Mouse (Mus musculus): ENCODE measurements around the gene Wasf3.
"Not testable (repeated sequence)": the region's sequence is repeated elsewhere in the genome, so short reads cannot be mapped to it uniquely, and the experiment has no call there.

Gene Wasf3

DNA sequence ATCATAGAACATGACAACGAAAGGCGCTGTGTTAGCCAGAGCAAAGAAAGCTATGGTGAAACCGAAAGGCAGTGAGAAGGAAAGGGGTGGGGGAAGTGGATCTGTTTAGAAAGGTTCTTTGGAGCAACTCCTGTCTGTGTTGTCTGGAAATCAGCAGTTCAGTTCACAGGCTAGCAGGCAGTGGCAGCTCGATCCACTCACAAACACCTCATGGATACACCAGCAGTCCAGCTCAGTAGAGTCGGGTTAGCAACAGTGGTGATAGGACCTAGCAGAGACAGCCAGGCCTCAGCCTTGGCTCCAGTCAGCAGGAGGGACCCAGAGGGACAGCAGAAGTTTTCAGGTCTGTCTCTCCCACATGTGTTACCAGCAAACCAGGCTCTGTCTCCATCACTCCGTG is 16.2 kb downstream of the Wasf3 start:
- not testable (repeated sequence) for DNase-seq (ENCODE audit: low spot score)

DNA sequence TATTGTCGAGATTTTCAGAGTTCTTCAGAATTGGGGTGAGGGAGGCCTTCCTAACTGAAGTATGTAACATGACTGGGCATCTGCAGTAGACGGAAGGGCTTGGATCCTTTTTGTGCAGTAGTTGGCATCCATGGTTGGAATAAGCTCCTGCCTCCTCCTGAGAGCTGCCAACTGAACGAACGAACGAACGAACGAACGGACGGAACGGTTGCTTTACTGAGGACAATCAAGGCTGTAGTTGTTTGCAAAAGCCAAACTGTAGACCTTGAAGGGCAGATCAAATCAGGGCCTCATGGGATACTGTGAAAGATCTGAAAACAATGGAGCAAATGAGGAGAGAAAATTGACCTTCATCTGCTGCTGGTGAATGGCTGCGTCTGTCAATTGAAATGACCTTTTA is 17.5 kb downstream of the Wasf3 start:
- no peak for DNase-seq (ENCODE audit: low spot score)

DNA sequence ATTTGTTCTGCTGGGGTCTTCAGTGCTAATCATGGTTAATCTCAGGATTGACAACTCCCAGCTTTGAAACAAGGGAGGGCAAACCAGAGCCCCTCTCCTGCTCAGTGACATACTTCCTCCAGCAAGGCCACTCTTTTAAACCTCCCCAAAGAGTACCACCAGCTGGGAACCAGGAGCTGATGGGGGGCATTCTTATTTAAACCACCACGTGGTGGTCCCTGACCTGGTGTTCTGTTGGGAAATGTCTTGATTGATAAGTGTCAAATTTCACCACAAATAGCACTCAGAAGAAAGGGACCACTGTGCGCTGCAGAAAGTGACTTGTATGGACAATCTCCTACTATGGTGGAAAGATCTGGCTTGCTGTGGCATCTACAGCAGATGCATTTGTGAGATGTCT is 19.1 kb downstream of the Wasf3 start:
- DNase-seq (ENCODE audit: low spot score), result no peak

DNA sequence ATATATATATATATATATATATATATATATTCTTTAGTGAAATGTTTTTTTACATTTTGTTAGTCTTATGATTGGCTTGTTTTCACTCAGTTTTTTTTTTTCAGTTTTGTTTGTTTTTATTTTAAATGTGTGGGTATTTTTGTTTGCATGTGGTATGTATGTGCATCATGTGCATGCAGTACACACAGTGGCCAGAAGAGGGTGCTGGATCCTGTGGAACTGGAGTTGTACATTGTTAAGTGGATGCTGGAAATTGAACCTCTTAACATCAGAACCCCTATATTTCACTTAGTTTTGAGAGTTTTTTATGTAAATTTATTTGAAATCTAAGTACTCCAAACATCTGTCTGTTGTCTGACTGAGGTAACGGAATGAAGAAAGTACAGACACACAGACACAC is 21.3 kb downstream of the Wasf3 start:
- DNase-seq (ENCODE audit: low spot score), result no peak

DNA sequence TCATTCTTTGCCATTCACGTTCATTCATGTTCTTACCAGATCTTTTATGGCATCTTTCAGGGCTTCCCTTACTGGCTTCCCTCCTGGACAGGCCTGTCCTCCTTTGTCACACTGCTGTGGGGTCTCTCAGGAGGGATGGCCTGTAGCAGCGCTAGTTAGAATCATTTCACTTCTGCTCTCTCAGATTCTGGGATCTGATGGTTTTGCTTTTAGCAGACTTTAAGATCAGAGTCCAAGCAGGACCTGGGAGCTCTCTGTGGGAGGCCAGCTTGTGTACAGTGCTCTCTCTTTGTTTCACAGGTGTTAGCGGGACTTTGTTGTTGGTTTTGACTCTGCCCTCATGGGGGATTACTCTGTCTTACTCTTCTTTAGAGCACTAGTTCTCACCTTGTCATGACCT is 23.0 kb downstream of the Wasf3 start:
- DNase-seq (ENCODE audit: low spot score), result no peak

DNA sequence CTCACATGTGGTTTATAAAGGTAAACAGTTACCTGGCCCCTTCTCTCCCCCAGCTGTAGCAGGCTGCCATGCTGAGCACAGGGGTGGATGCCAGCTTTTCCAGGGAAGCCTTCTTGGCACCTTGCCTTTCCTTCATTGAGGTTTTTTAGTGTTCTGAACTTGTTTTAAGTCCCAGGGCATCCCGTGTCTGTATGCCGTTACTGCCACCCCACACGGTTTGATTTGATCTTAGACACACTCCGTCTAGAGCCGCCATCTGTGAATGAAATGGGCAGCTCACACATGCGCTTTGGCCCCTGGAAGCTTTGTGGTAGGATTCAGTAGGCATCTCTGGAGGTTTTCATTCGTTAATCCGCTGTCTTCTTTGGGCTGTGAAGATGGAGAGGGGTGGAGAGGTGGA is 23.8 kb downstream of the Wasf3 start:
- no peak for DNase-seq (ENCODE audit: low spot score)

DNA sequence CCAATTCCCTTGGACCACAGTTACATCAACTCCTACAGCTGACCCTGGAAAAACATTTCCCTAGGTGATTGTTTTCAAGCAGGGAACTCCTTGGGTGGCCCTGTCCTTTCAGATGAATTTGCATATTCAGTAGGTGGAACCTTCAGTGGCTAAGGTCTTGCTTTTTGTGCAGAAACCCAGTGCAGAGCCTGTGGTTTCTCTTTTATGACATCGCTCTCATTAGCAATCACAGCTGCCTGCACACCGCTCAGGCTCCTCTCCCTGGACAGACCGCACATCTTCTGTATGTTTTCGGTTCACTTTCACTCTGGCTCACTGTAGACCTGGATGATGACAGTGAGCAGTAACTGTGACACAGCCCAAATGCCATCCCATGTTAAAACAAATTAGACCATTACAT is 26.0 kb downstream of the Wasf3 start:
- DNase-seq (ENCODE audit: low spot score), result no peak

DNA sequence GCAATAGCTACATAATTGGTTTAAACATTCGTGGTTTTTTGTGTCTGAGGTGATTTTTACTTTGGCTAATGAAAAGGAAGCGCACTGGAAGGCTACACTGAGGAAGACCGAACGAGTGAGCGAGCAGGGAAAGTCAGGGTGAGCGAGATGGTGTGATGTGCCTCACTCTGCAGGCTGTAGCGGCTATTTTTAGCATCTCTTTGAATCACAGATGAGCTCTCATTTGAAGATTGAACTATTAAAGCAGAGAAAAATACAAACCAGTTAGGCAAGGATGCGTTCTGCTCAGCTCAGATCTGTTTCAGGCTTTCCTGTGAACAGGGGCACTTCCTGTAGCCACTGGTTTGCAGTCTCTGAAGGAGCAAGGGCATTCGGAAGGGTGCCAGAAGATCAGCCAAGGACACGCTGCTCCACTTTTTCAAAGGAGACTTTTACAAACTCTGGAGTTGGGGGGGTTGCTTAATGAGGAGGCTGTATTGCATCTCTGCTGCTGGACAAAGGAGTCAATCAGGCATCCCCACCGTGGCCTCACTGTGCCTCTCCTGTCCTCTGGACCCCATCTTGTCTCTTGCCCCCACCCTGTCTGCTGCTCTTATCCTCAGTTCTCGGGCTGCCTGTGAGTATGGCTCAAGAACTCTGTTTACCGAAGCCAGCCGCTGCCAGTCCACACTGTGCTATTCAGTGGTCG is 28.1 kb downstream of the Wasf3 start:
- DNase-seq (ENCODE audit: low spot score), result no peak

DNA sequence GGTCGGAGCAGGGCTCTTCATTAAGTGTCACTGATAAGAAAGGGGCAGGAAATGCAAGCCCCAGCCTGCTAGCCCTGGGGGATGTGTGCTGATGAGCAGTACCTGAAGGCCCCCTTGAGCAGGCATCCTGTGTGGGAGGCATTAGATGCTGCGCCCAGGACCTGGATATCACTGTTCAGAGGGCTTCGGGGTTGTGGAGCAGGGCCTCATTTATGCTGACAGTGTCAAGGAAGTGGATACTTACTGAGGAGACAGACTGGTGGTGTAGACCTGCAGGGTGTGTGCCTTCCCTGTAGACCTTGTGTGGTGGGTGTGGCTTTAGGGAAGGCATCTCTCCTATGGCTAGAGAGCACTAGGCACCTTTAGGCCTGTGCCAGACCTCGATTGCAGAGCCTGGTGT is 29.8 kb downstream of the Wasf3 start:
- DNase-seq (ENCODE audit: low spot score), result no peak

DNA sequence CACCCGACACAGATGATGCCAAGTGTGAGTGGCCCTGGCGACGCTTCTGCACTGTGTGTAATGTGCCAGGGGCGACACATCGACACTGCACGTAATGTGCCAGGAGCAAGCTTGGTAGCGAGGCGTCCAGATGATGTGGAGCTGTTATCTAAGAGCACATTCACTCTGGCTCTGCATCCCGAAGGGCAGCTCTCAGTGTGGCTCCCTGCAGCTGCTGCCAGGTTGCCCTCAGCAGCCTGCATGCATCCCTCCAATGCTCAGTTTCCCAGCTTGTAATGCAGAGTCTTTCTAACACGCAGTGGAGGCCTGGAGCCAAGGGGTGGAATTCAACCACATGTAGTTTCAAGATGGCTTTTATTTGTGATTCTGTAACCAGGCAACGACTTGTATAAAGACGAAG is 30.4 kb downstream of the Wasf3 start:
- DNase-seq (ENCODE audit: low spot score), result no peak

DNA sequence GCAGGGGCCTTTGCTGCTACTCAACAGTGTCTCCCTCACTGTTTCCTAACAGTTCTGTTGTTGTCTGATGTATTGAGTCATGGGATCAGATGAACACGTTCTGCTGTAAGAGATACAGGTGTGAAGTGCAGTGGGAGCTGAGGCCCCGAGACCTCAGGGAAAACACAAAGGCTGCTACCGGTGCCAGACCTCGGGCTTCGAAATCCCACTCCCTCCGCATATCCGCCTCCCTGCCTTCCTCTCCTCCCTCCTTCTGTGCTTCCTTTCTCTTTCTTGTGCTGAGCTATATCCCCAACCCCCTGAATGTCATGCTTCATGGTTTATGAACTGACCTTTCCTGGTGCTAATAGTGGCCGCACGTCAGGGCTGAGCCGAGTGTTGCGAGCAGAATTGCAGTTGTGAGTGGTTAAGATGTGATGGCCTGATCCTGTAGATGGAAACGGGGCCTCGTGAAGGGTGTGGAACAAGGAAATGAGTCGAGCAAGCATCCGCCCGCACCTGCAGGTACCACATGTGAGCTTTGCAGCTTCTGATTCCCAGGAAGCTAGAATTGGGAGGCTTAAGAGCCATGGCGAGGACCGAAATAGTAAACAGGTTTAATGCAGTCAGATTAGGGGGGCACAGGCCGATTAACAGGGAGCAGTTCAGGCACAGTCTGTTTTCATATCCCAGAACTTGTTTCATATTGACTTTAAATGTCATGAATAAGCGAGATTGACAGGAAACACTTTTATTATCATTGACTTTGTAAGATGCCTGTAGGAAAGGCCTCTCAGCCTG is 31.7 kb downstream of the Wasf3 start:
- DNase-seq (ENCODE audit: low spot score), result no peak

DNA sequence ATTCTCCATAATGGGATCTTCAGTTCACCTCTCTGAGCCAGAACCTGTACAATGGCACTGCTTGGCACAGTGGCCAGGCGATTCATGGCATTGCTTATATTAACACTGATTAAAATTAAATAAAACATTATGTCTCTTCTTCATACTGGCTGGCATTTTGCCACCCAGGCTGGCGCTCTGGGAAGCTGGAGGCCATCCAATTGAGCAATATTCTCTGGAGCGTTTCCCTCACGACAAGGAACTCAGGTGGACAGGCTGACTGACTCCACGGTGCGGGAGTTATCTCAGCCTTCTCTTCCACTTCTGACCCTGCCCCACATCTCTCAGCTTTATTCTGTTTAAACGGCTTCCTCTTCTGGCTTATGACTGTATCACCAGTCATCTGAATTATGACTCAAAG is 33.3 kb downstream of the Wasf3 start:
- DNase-seq (ENCODE audit: low spot score), result no peak

DNA sequence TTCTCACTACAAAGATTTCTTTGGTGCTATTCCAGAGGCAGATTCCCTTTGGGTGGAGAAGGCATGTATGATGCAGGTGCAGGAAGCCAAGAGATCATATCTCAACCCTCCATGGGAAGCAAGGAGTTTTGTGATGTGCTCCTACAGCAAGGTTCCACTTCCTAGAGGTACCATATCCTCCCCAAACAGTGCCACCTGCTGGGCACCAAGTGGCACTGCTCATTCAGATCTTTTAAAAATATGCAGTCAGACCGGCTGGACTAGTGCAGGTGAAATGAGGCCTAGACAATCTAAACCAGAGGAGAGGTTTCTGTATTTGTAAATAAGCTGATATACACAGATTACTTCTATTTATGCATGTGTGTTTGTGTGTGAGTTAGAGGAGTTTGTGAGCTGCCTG is 35.3 kb downstream of the Wasf3 start:
- no peak for DNase-seq (ENCODE audit: low spot score)

DNA sequence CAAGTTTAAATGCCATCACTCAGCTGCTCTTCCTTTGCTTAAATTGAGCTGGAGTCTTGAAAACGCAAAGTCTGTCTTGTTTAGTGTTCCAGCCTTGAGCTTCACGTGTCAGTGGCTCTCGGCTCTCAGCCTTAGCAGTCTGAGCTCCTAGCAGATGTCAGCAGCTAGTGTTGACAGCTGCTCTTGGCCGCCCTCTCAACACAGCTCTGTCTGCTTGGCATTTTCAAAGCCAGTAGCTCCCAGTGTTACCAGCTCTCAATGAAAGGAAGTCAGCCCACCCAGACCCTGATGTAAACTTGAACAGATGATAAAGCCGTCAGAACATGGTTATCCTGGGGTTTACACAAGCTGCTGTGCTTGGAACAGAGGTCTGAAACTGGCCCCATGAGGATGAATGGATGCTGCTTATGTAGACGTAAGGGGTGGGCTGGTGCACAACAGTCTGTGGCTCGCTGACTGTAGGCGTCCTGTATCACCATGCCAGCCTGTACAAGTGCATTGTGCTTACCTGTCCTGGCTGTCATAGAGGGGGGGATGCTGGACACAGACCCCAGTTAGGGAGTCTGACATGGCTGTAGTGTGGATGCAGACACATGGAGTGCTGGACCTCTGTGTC is 40.0 kb downstream of the Wasf3 start:
- no peak for DNase-seq (ENCODE audit: low spot score)

DNA sequence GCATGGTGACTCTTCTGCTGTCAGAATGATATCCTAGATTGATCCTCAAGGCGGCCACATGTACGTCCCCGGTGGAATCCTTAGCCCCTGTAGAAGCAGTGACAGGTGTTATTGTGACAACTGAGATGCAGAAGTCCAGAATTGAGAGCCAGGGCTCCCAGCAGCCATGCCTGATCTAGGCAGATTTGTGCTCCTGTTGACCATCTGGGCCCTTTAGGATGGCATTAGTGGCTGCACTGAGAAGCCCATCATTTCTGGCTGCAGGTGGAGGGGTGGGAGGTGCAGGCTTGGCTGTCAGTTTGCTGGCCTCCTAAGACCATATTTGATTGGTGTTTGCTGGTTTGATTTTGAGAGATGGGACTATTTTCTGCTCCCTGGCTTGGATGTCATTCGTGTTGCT is 40.9 kb downstream of the Wasf3 start:
- DNase-seq (ENCODE audit: low spot score), result no peak

DNA sequence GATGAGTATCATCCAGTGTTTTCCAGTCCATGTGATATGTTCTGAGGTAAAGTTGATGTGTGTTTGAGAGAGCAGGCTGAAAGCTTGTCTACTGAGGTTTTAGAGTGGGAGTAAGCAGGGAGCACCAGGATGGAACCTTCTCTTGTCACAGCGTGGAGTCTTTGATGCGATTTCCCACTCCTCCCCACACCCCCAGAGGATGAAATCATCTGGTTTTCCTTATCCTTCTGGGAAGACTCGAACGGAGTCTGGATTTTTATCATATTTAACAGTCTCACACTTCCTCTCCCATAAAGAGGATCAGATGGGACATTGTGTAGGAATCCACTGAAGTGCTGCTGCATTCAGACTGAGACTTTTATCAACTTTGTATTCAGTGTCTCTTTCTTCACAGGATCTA is 43.3 kb downstream of the Wasf3 start:
- no peak for DNase-seq (ENCODE audit: low spot score)

DNA sequence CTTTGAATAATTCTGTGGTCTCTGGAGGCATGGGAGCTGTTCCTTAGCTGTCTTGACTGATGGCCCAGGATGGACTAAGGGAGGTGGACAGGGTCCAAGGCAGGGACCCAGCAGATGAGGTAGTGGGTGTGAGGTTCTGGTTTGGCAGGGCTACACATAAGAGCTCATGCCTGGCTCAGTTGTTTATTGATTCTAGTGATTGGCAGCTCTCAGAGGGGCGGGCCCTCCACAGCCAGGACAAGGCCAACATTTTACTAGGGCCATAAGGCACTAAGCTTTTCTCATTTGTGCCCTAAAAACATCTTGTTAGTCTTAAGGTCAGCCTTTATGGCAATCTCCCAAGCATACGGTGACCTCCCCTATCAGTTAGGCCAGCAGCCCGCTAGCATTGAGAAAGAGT is 47.0 kb downstream of the Wasf3 start:
- no peak for DNase-seq (ENCODE audit: low spot score)

DNA sequence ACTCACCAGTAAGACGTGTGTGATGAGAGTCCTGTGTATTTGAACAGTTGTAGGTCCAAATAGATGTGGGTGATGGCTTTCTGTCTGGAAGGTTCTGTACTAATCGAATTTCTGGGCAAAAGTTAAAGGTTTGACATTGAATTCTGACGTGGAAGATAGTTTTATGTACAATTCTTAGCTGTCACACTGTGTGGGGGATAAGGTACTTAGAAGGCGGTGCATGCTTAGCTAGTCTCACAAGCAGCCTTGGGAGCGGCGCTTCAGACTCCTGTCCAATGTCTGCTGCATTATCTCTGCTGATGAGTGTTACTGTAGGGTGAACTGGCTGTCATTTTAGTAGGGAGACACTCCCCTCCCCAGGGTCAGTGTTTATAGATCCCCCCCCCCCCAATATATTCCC is 47.7 kb downstream of the Wasf3 start:
- no peak for DNase-seq (ENCODE audit: low spot score)

DNA sequence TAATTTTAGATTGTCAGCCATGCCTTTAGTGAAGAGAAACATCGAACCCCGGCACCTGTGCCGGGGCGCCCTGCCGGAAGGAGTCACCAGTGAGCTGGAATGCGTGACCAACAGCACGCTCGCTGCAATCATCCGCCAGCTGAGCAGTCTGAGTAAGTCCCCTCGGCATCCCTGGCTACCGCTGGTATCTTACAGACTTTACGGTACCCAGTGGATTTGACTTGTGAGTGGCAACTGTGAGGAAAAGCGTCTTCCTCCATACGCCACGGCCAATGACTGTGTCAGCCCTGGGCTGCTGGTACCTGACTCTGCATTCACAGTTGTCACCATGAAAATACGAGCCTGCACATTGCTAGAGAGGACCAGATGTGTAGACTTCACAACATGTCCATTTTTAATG is 50.5 kb downstream of the Wasf3 start:
- no peak for DNase-seq (ENCODE audit: low spot score)

DNA sequence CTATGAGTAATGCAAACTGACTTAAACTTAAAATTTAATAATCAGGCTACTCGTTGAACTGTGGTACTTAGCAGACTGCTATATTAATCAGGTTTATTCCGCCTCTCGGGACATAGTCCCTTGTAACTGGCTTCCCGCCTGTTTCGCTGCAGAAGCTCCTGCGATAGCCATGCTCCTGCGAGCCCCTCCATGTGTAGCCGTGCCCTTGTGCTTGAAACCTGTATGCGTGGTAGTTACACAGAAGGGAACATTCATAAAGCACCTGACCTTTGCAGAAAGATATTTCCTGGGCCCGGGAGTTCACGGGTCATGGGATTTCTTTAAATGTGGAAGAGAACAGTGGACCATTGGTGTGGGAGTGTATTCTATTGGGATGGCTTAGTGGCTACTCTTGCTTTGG is 52.0 kb downstream of the Wasf3 start:
- no peak for DNase-seq (ENCODE audit: low spot score)

DNA sequence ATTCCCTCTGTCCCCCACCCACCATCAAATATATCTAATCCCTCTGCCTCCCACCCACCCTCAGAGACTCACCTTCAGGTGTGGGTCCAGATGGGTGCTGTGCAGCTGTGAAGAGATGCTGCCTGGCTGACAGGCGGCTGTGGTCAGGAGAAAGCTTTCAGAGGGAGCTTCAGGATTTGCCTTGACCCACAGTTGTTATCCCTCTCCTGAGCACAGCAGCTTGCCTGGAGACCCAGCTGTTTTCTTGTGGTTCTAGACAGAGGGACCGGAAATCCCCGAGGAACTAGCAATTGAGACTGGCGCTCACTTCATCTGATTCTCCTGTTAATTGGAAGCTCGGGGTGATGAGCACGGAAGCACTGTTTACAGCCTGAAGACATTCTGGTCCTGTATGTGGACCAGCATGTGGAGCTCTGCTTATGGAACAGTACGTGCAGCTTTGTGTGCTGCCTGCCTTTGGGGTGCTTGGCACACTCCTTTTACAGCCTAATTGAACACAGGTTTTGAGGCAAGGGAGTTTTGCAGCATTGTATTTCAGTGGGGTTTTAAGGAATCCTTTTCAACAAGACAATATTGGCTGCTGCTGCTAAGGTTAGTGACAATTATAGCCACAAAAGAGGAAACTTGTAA is 54.5 kb downstream of the Wasf3 start:
- DNase-seq (ENCODE audit: low spot score), result no peak

DNA sequence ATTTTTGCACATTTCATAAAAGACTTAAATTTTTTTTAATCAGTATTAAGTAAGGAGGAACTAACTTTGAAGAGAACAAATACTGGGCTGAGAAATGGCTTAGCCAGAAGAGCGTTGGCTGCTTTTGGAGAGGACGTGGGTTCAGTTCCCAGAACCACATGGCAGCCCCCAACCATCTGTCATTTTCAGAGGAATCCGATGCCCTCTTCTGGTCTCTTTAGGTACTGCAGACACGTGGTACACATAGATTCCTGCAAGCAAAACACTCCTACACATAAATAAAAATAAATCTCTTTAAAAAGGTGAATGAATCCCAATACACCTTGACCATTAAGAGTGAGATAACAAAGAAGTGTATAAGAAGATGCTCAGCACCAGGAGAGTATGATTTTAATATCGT is 55.5 kb downstream of the Wasf3 start:
- no peak for DNase-seq (ENCODE audit: low spot score)

DNA sequence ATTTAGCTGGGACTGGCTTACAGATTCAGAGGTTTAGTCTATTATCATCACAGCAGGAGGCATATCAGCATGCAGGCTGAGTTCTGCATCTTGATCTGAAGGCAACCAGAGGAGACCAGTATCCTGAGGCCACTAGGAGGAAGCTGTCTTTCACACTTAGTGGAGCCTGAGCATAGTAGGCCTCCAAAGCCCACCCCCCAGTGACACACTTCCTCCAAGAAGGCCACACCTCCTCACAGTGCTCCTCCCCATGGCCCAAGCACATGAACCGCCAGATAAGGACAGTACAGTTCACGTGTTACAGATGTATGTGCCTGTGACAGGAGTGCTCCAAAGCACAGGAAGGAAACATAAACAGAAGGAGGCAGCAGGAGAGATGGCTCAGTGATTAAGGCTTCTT is 58.0 kb downstream of the Wasf3 start:
- no peak for DNase-seq (ENCODE audit: low spot score)

Measured in ovary, postnatal 10 days (tissue).